Mouse (Mus musculus) MEL (cell line): ENCODE measurements around the gene BC035044.

Experiments
- BHLHE40 ChIP-seq: IDR thresholded peaks from 2 replicates; pipeline ENCODE4 v1.6.1; 2012; ENCODE audit warnings: low read depth, mild to moderate bottlenecking, inconsistent platforms, low read length, improper control_type of control experiment, borderline replicate concordance
- CTCF ChIP-seq, 3 experiments: IDR thresholded peaks in 2 of 3; conservative IDR thresholded peaks in 1 of 3; 2 replicates each; pipeline ENCODE4 v1.5.1; 2011 to 2012; ENCODE audit warnings: low read length in 3 of 3, low read depth in 2 of 3, mild to moderate bottlenecking in 2 of 3, improper control_type of control experiment in 1 of 3, inconsistent platforms in 1 of 3, mixed read lengths in 1 of 3, moderate library complexity in 1 of 3; ENCODE audit not compliant: control insufficient read depth in 1 of 3, insufficient read depth in 1 of 3, poor library complexity in 1 of 3, severe bottlenecking in 1 of 3
- E2F4 ChIP-seq: IDR thresholded peaks from 2 replicates; pipeline ENCODE4 v1.6.1; 2011; ENCODE audit warnings: low read depth, low read length, improper control_type of control experiment, borderline replicate concordance
- EP300 ChIP-seq, 2 experiments: IDR thresholded peaks; 2 replicates each; pipeline ENCODE4 v1.6.1; 2011; ENCODE audit warnings: improper control_type of control experiment in 2 of 2, low read length in 2 of 2, low read depth in 1 of 2, mild to moderate bottlenecking in 1 of 2
- KAT2A ChIP-seq: conservative IDR thresholded peaks from 2 replicates; pipeline ENCODE4 v1.6.1; 2012; ENCODE audit warnings: low read depth, low read length, improper control_type of control experiment, inconsistent platforms
- NRF1 ChIP-seq: IDR thresholded peaks from 2 replicates; pipeline ENCODE4 v1.6.1; 2014; ENCODE audit warnings: low read depth, mild to moderate bottlenecking, inconsistent platforms, low read length, improper control_type of control experiment, moderate library complexity; ENCODE audit not compliant: poor library complexity, insufficient read depth, severe bottlenecking
- TBP ChIP-seq: IDR thresholded peaks from 2 replicates; pipeline ENCODE4 v1.8.0; 2011; ENCODE audit warnings: low read depth, low read length, improper control_type of control experiment
- TCF12 ChIP-seq: IDR thresholded peaks from 2 replicates; pipeline ENCODE4 v1.6.1; 2014; ENCODE audit warnings: low read depth, mild to moderate bottlenecking, inconsistent platforms, low read length, improper control_type of control experiment, moderate library complexity
- UBTF ChIP-seq: IDR thresholded peaks from 2 replicates; pipeline ENCODE4 v1.6.1; 2012; ENCODE audit warnings: low read depth, mild to moderate bottlenecking, inconsistent platforms, low read length, improper control_type of control experiment, moderate library complexity, borderline replicate concordance; ENCODE audit not compliant: insufficient read depth
- ZC3H11A ChIP-seq: IDR thresholded peaks from 2 replicates; pipeline ENCODE4 v1.6.1; 2012; ENCODE audit warnings: low read depth, mild to moderate bottlenecking, inconsistent platforms, low read length, improper control_type of control experiment
- ZNF384 ChIP-seq: IDR thresholded peaks from 2 replicates; pipeline ENCODE4 v1.6.1; 2012; ENCODE audit warnings: low read depth, mild to moderate bottlenecking, inconsistent platforms, low read length, improper control_type of control experiment

GRCm38 (mm10) chr6:128888834-128889233, 2.1 kb downstream of the BC035044 start:
- TF ChIP-seq E2F4 (no peak), TBP (no peak), CTCF (IDR thresholded peaks at IDR 0.05 in 2 of 3, conservative IDR thresholded peaks at IDR 0.05 in 1 of 3; ENCODE audit: control insufficient read depth in 1 of 3, insufficient read depth in 1 of 3, low read depth in 2 of 3, low read length in 3 of 3, poor library complexity in 1 of 3, severe bottlenecking in 1 of 3) (peak in 1 of 3 experiments; percentile 20; a peak in 1 of 6 replicates), EP300 (IDR thresholded peaks at IDR 0.05; ENCODE audit: low read depth in 1 of 2, low read length in 2 of 2) (no peak), TCF12 (no peak), NRF1 (no peak), ZNF384 (no peak), ZC3H11A (no peak), KAT2A (no peak), UBTF (no peak), BHLHE40 (no peak)
